Mouse (Mus musculus): Measurements from ENCODE around the gene Gm49378.

Gene Gm49378

DNA sequence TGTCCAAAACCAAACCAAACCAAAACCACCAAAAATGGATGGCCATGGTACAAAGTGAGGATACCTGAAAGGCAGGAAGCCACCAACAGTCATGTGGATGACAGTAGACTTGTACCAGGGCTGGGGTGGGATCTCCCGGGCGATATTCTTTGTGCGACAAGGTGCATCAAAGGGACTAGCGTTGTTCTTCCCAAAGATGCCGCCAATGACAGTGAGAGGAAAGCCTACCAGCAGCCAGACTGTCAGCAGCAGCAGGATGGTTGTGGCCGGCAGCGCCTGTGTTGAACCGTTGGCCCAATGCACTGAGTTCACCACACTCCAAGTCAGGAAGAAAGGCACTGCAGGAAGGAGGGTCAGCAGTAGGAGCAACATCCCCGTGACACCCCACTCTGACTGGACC, at the start of gene Gm49378:
Gm49378 (minus strand) TSS at position 101 of the 400 bp plus-strand sequence.
- DNase-seq (ENCODE audit: low read depth, low spot score) = no peak

DNA sequence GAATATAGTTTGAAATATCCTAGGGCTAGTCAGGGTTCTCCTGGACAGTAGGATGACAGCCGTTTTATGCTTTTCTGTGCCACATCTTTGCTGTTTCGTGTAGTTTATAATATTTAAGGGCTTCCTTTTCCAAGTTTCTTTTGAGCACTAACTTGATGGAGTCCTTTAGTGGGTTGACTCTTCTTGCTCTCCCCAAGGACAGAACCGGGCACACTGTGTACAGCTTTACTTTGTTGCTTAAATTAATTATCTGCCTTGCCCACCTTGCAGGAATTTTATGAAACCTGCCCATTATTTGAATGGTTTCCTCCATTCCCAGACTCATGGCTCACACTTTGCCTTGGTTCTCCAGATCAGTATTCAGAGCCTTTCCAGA, 44.4 kb upstream of the Gm49378 start:
- no peak for DNase-seq (ENCODE audit: low read depth, low spot score)

DNA sequence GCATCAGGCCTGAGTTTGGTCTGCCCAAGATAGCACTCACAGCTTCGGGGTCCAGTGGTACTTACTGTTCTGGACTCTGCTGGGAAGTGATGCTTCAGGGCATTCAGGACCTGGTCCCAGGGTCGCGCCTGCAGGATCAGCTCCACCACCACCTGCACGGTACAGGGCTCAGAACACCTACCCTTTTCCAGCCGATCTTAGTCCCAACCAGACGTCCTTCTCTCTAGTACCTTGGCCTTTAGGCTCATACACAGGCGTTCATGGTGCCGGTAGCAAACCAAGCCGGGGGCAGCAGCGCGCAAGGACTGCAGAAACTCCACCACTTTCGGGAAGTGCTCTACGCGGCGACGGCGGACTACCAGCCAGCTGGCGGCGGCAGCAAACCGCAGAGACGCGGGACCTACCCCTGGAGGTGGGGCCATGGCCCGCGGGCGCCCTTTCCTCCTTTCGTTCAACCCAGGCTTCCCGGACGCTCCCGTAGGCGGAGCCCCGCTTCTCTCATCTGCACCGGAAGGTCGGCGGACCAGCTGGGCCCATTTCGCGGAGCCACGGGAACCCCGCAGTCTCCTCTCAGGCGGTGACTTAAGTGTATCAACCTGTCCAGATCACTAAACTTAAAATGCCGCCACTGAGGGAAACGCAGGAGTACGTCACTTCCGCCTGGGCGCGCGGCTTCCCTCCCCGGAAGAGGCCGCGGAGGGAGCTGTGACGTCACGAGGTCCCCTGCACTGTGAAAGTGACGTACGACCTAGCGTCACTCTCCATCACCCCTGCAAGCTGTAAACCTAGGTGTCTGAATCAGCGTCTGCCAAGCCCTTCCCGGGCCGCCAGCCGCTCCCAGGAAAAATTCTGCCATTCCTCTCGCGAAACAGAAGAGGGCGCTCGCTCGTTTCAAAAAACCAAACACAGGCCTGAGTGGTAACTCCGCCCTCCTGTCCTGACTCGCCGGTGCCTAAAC, 43.7 kb upstream of the Gm49378 start, which contains the start of gene Tinf2:
Tinf2 (minus strand) TSS at position 661 of the 958 bp plus-strand sequence.
- peak; percentile 96 for DNase-seq (ENCODE audit: low read depth, low spot score)

DNA sequence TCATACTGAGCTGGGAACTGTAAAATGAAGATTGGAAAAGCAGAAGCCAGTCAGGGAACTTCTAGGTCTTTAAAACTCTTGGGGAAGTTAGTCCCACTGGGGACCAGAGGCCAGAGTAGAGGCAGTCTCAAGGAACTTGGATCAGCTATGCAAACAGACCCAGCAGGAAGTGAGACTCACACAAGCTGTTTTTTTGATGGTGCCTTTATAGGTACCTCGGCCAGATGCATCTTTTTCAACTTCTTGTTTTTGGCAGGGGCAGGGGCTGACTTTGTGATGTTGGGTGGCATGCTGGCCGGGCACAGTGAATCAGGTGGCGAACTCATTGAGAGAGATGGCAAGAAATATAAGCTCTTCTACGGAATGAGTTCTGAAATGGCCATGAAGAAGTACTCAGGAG, 39.9 kb upstream of the Gm49378 start:
- no peak for DNase-seq (ENCODE audit: low read depth, low spot score)

DNA sequence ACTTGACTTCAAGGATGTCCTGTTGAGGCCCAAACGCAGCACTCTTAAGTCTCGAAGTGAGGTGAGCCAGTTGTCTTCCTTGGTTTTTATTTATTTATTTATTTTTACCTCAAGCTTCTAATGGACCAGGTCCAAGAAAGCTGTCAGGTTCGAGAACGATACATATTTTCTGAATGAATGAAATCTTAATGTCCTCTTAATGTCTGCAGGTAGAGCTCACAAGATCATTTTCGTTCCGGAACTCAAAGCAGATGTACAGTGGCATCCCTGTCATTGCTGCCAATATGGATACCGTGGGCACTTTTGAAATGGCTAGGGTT, 35.0 kb upstream of the Gm49378 start:
- DNase-seq (ENCODE audit: low read depth, low spot score) = no peak

DNA sequence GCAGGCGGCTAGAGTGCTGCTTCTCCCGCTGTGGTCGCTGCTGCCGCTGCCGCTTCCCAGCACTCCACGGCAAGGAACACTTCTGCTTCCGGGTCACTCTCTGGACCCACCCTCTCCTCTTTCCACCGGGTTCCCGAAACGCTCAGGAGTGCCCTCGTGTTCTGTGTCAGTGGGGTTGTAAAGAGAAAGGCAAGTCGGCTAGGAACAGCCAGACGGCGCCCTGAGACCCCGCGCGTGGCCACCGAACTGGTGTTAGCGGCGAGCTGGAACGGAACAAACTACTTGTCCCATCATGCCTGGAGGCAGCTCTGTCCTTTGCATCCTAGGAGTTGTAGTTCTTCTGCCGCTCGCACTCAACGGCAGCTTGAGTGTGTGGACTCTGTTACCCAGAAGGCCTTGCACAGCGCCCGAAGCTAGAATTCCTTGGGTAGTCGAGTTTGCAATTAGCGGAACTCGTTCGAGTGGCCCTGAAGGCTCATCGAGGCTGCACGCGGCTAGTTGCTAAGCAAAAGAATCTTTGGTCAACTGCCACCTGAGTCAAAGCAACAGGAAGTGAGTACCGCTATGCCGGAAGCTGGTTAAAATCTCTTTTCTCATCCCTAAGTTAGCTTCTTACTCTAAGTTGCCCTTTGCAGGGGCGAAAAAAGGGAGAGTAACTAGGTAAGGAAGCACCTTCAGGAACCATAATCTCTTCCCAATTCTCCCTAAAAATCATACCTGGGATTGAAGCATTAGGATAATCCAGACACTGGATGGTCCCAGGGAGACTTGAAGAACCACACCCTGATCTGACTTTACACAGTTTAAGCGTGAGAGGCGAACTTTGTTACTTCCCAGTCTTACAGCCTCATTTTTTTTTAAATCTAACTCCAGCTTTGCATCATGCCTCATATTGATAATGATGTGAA, 34.4 kb upstream of the Gm49378 start, which contains the start of the genes Gmpr2 and Nedd8:
Gmpr2 (plus strand) TSS at position 109 of the 908 bp plus-strand sequence.
Nedd8 (minus strand) TSS at position 292 of the 908 bp plus-strand sequence.
- DNase-seq (ENCODE audit: low read depth, low spot score) = peak; percentile 95

DNA sequence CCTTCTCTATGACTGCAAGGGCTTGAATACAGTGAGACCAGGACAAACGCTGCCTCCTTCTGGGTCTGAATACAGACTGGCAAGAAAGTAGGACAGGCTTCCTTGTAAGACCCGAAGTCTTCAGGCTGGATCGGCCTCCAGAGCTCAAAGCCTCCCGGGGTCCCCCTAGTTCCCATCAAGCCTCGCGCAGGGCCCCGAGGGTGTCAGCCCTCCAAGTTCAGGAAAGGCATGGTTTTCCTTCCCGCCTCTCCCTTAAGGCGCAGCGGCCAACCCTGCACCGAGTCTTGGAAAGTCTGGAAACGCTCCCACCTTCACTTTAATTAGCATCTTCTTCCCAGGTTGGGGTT, 33.8 kb upstream of the Gm49378 start:
- no peak for DNase-seq (ENCODE audit: low read depth, low spot score)

DNA sequence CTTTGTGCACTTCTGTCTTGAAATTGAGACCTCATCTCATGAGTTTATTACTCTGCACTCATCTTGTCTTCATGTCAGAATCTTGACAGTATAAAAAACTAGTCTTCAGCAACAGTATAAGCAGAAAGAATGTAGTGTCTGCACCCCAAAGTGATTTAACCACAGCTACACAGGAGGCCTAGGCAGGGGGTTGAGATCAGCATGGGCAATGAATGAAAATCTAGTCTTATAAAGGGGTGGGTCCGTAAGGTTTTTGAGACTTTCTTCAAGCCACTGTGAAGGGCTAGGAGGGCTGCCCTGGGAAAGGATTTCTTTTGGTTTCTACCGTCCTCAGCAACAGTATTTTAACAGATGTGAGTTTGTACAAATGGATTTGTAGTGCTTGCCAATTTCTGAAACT, 22.9 kb upstream of the Gm49378 start:
- DNase-seq (ENCODE audit: low read depth, low spot score) = no peak

DNA sequence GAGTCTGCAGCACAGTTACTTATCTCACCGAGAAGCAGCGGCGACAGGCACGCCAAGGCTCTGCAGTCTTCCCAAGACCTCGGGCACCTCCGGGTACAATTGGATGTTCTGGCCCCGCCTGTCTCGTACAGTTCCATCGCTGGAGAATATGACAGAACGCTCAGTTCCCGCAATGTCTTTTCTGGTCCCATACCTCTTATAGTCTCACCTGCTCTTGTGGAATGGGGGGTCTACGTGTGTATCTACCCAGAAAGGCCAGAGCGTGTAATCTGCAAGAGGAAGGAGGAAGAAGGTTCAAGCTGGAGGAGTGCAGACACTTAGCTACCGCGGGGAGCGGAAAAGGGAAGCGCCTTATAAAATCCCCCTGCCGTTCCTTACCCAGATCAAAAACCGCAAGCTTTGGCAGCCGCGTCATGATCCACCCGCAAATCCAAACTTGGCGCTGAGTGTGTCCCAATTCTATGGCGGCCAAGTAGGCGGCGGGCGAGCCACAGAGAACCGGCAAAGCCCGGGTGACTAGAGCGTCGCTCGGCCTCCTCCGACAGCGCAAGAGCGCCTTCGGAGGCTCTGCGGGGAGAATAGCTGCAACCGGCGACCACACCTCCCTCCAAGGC, 22.4 kb upstream of the Gm49378 start, which contains the start of gene Mdp1:
Mdp1 (minus strand) TSS at position 549 of the 614 bp plus-strand sequence.
- peak; percentile 52 for DNase-seq (ENCODE audit: low read depth, low spot score)

DNA sequence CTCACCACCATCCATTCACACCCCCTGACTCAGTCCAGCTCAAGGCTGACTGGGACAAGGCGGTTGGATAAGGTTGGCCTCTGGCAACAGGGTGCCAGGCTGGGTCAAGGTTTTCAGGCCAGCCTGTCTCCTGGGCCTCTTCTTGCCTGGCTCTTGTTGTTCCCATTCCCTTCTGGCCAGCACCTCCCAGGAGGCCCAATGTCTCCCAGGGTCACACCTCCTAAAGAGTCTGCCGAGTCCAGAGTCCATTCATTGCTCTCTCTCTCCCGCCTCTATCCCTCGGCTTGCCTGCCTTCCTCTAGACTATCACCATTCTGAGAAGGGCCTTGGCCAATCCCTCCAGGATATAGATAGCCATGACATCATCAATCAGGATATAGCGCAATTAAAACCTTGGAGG, 20.3 kb upstream of the Gm49378 start:
- no peak for DNase-seq (ENCODE audit: low read depth, low spot score)

DNA sequence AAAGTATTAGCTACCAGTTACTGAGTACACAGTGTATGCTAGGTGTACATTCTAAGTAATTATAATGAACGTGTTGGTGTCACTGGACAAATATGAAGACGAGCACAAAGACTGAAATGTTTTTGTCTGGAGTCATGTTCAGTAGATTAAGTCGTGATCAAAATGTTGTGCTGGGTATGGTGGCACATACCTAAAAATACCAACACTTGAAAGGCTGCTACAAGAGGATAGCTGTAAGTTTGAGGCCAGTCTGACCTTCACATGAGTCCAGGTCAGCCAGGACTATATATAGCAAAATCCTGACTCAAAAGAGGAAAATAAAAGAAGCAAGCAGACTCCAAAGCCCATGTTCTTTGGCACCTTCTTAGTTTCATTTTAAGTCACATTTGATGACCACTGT, 19.2 kb upstream of the Gm49378 start:
- no peak for DNase-seq (ENCODE audit: low read depth, low spot score)

DNA sequence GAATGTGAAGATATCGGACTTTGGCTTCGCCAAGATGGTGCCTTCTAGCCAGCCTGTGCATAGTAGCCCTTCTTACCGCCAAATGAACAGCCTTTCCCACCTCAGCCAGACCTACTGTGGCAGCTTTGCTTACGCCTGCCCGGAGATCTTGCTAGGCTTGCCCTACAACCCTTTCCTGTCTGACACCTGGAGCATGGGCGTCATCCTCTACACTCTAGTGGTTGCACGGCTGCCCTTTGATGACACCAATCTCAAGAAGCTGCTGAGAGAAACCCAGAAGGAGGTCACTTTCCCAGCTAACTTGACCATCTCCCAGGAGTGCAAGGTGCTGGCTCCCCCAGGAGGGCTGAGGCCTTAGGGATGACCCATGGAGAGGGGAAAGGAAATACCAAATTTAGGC, 13.8 kb upstream of the Gm49378 start:
- no peak for DNase-seq (ENCODE audit: low read depth, low spot score)

DNA sequence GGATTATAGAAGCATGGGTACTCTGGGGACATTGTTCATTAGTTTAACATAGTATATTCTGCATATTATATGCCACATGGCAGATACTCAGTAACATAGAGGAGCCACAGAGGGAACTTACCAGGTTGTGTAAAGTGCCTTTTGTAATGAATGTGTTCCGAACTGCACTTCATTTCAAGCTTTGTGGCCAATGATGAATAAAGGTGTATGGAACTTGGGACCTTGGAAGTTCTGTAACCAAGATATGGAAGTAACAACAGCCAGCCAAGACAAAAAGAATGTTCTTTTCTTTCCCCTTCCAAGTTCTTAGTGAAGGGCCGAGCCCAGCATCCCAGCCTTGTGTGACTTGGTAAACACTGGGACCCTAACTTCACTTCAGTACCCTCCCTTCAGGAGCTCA, 12.2 kb upstream of the Gm49378 start, which contains the start of gene Tssk4:
Tssk4 (plus strand) TSS at position 301 of the 400 bp plus-strand sequence.
- no peak for DNase-seq (ENCODE audit: low read depth, low spot score)

DNA sequence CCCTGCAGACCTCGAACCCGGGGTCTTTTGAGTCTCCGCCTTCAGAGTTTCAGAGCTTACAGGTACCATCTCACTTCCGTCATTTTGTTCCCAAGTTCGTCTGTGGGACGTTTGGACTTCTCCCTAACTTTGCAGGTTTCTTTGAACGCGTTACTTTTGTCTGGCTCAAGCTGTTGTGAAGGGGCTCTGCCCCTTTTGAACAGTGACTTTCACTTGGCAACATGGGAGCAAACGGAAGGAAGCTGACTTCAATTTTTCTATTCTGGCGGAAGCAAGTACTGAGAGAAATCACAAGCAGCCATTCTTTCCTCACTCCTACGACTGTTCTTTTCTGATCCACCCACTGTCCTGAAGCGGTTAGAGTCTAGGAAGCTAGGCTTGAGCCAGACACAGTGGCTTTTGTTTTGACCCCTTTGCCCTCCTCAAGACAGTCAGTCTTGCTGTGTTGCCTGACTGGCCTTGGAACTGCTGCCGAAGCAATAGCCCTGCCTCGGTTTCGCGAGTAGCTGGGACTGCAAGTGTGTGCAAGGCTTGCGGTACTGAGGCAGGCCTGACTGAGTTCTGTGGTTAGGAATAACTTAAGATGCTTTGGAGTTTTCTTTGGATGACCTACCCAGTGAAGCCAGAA, 6.7 kb upstream of the Gm49378 start:
- DNase-seq (ENCODE audit: low read depth, low spot score) = no peak

DNA sequence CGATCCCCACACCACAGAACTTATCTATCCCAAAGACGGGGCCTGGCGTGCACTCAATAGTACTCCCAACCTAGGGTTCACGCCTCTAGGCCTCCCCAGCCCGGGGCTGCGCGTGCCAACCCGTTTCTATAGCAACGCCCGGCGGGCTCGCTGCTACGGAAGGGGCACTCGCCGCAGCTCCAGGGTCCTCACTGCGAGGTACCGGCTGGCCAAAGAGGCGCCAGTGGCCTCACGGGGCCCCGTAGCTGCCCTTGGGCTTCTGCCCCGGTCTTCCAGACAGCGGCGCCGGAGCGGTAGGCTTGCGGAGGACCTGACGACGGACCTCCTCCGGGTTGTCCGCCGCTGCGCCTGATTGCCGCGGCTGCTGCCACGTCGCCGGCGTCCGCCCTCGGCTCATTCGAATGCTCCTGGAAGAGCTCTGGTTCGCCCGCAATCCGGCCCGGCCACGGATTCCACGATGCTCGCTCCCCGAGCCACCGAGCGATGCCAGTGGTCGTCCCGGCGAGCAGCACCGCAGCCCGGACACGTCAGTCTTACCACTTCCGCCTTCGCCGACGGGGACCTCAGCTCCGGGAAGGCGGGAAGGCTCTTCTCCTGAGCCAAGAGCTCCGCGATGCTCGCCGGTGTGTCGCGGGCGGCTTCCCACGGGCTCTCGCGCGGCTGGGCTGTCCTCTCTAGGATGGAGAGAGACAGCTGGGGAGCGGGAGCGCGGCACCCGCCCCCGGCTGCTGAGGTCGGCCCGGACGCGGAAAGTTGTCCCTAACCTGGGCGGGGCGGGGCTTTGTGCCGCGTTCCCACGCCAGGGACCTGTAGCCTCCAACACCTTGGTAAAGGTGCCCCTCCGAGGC, 5.6 kb upstream of the Gm49378 start, which contains the start of gene Tm9sf1:
Tm9sf1 (minus strand) TSS at position 747 of the 848 bp plus-strand sequence.
- DNase-seq (ENCODE audit: low read depth, low spot score) = peak; percentile 50

DNA sequence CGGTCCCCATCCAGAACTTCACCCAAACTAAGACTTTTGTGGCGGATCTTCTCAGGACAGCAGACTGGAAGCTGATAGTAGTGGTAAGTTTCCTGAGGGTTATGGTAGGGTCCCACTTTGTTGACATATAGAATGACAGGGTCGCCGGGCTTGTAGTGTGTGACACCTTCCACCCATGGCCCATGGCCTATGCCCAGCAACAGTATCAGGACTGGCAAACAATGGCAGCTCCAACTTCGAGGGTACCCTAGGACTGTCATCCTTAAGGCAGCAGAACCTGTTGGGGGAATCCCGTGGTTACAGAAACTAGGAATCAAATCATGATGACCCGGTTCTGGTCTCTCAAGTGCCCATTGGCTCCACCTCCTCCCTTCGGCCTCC, 5.0 kb upstream of the Gm49378 start:
- DNase-seq (ENCODE audit: low read depth, low spot score) = no peak

DNA sequence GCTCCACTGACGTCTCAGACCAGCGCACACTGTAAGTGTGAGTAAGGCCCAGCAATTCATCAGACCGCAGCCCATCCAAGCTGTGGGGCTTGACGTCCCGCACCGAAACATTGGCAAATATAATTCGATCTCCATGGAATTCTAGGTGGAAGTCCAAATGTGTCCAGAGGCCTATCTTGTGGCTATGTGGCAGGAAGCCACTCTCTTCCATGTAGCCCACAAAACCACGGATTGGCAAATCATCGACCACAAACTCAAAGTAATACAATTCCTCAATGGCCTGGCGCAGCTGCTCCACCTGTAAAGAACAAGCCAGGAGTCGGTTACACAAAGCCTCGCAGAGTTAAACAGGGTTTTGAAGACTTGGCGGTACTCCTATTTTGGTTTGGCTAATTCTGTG, 3.6 kb upstream of the Gm49378 start:
- no peak for DNase-seq (ENCODE audit: low read depth, low spot score)

DNA sequence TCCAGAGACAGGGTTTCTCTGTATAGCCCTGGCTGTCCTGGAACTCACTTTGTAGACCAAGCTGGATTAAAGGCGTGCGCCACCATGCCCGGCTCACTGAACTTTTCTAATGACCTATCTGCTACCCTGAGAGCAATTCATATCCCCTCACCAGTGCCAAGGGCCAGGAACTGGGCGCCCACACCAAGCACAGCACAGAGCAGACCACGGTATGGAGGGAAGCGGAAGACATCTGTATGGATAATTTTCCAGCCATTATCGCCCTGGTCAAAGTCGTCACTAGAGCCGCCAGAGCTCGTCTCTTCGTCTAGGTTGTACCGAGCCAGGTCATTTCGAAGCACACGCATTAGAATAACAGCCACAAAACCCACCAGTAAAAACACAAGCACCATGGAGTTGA, 3.1 kb upstream of the Gm49378 start:
- no peak for DNase-seq (ENCODE audit: low read depth, low spot score)

DNA sequence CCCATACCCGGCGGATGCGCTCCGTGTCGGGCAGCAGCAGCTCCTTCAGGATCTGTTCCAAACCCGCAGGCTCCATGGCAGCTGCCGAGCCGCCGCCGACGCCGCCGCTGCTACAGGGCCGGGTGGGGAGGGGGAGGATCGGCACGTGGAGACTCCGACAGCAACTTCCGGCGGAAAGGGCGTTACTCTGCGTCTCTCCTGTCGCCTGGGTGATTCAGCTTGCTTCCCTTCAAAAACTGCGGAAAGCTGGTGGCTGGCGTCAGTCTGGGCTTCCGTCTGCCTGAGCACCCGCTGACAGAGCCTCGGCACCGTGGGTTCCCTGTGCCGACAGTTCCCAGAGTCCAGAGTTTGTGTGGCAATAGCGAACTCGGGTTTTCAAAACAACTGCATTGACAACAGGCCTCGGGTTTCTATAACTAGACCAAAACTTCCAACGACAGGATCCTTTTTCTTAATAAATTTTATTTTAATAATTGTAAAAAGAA, 2.1 kb downstream of the Gm49378 start, which contains the start of gene Ipo4:
Ipo4 (minus strand) TSS at position 435 of the 485 bp plus-strand sequence.
- DNase-seq (ENCODE audit: low read depth, low spot score) = peak; percentile 71
